Mouse (Mus musculus) granulocyte monocyte progenitor cell, adult 5-6 weeks (primary cell): ENCODE measurements at regions not wholly inside any gene's neighbourhood (a gene's known extent, or its start where the extent isn't known, plus 50 kb on each side); places are given as distances from the start of the nearest gene placed in this dataset.

ENCODE experiments used
- ATAC-seq: replicated peaks from 2 replicates; pipeline ENCODE4 v1.8.0; 2016; ENCODE audit warnings: mild to moderate bottlenecking, moderate TSS enrichment, inconsistent platforms; ENCODE audit not compliant: poor library complexity, severe bottlenecking

DNA sequence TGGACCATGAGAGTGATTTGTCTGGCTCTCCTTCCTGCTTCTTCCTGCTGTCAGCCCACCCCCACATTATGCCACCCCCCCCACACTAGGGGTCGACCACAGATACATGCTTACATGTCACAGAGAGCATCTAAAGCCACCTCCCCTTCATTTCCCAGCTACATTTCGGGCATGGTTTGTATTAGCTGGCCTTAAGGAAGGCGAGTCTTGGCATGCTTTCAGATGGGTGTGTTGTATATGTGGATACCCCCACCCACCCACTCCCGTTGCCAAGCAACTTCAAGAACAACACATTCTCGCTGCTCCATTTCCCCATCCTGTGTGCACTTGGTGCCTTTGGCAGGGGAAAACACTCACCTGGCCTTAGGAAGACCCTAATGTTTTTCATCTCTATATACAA is 612.8 kb upstream of the Clint1 start:
- ATAC-seq: no peak

DNA sequence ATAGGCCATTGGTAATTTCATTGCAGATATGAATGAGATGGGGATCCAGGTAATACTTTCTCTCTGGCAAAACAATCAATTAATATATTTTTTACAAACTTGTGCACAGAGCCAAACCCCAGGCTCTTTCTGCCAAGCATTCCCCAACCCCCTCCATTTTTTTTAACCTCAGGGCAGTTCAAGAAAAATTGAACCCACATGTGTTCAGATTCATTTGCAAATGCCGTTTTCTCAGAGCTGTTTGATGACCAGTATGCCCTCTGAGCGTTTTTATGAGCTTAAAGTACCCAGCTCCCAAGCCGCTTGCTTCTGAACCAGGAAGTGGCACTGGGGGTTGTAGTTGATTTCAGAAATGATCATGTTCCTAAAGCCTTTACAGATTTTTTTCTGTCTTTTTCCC is 611.4 kb upstream of the Clint1 start:
- ATAC-seq: no peak

DNA sequence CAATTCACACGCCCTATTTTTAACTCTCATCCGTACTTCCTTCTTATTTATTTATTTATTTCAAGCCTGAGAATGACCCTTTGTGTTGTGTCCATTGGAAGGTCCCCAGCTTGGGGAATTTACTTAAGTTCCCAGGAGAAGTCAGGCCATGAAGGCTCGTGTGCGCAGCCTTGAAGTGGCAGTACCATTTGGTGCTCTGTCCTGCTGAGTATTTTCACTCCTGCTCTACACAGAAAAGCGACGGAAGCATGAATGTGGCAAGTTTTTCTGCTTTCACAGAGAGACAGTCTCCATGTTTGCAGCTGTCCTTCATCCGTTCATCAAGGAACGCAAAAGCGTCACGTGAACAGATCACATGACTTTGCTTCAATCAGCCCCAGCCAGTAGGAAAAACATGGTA is 610.2 kb upstream of the Clint1 start:
- no peak for ATAC-seq

GRCm38 (mm10) chr11:45244796-45245195 is 607.1 kb upstream of the Clint1 start:
- ATAC-seq: no peak

DNA sequence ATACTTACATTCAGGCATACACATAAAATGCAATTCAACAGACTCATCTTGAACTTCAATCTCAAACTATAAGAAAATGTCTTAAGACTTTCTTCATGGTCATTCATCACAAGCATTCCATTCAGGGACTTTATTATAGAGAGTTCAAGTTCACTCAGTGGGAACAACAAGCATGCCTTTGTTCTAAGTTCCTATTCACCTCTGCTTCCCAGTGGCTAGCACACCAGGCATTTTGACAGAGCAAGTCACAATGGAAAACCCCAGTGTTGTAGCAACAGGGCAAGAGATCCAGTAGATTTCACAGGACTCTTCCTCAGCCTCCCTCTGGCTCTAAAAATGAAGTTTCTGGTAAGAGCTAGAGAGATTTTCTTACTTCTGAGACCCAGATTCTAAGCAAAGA is 595.8 kb upstream of the Clint1 start:
- ATAC-seq: no peak

DNA sequence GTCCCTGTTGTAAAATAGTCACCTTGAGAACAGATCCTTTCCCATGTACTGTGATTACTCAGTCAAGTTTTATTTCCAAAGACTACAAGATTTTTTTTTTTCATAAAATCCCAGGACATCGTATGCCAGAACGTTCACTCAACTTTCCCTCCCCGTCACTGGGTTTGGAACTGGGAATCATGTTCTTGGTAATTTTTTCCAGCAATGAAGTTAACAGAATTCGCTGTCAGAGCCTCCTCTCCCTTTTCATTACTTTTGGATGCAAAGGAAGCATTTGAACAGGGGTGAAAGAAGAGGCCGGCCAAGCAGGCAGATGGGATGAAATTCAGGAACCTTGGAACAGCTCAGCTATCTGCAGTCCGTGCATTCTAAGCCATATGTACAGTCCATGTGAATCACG is 589.7 kb upstream of the Clint1 start:
- ATAC-seq: no peak

GRCm38 (mm10) chr11:45264001-45264400 is 587.9 kb upstream of the Clint1 start:
- ATAC-seq: no peak

DNA sequence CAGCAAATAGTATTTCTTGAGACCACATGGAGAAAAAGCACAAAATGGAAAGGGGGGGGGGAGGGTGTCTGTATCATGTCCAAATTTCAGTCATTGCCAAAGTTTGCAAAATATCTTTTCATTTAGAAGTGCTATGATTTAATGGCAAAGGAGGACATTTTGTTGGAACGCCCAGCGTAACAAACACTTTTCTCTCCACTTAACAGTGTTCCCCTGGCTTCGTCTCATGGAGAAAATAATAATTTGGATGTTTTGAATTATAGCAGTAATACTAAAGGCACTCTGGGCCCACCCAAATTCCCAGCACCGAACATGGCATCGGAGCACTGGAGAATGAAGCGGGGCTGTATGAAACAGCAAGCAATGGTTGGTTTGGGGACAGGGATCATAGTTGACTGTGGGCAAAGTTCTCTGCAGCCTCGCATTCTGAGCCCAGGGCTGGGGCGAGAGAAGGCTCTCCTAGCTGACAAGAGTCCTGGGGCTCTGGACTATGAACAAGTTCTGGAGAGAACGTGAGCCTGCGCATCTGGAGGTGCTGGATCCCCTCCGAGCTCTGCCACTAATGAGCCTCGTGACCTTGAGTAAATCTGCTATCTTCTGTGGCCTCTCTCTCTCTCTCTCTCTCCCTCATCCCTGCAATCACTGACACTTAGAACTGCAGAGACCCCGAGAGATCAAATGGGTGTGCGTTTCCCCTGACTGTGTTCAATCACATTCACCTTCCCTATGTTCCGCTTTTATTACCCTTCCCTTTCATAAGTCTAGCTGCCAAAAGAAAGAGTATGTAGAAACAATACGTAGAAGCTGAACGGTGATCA is 586.5 kb upstream of the Clint1 start:
- ATAC-seq: no peak

GRCm38 (mm10) chr11:45265989-45266302 is 585.9 kb upstream of the Clint1 start:
- no peak for ATAC-seq

- ATAC-seq: no peak
Measured at GRCm38 (mm10) chr11:45269215-45269614, 582.6 kb upstream of the Clint1 start.

DNA sequence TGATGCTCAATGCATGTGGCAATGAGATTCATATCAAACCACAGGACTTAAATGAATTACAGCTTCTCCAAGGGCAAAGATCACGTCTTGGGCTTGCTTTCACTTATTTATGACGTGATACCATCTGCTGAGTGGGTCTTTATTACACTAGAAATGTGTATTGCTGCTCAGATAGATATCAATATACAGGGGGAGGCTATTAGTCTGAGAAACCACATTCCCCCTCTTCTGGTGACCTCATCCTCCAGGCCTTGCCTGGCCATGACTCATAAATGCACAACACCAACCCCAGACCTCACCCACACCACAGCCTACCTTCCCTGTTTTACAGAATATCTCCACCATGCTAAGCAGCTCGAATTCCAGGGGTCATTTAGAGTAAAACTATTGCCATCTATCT is 580.6 kb upstream of the Clint1 start:
- ATAC-seq: no peak

GRCm38 (mm10) chr11:45274446-45275119 is 577.3 kb upstream of the Clint1 start:
- ATAC-seq: no peak

DNA sequence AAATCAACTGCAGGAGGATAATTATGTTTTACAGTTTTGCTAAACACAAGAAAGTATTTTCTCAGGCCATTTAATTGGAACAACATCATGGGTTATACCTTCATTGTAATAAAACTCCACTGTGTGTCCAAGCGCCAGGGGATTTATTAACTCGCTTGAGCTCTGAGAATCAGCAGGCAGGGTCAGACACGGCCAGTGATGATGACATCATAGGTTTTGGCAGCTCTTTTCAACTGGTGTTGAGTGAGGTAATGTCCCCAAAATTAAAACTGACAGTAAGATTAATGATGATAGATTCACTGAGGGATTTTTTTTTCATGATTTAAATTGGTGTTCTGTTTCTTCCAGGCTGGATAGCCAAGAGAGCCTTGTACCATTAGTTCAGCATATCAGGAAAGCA is 576.7 kb upstream of the Clint1 start:
- no peak for ATAC-seq

GRCm38 (mm10) chr11:45296772-45297171 is 555.1 kb upstream of the Clint1 start:
- no peak for ATAC-seq

DNA sequence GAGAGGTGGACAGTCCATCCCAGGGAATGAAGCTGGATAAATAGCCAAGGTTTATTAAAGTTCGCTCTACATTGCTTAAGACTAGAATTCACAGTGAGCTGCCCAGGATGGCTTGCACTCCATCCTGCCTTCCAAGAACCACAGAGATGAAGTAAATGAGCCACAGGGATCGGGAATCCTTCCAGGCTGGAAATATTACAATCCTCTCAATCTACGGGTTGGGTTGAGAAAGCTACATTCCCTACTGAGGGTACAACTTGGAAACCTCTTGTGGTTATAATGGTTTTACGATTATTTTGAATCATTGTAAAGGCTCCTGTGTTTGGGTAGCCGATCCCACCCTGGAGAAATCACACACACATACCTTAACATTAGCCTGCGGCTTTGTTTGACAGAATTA is 539.9 kb upstream of the Clint1 start:
- ATAC-seq: no peak

DNA sequence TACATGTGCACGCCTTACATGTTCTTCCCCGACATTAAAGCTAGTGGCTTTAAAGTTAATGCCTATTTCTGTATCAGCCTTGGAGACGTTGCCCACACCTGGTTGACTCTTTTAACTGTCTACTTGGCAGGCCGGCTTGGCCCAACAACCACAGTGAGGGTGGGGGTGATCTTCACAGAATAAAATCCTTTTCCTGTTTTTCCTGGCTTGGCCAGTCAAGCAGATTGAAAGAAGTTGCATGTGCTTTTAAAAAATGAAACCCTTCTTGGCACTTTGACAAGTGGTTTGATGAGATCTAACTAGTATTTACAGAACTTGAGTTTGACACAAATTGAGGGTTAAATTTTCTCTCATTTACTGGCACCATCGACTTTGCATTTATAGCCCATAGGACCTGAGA is 528.1 kb upstream of the Clint1 start:
- no peak for ATAC-seq

DNA sequence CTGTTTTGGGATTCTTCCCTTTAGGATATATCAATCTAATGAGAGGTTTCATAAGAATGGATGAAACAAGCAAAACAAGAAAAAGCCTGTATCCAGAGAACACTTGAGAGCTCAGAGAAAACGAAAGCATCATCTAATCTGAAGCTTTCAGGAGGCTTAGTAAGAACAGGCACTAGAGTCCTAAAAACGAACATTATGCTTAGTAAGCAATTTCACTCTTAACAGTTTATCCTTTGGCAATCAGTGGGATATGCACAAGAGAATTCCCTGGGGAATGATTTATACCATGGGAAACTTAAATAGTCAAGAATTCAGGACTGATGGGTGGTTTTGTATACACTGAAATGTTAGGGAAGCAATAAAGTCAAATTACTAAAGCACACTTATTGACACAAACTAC is 521.5 kb upstream of the Clint1 start:
- ATAC-seq: no peak

DNA sequence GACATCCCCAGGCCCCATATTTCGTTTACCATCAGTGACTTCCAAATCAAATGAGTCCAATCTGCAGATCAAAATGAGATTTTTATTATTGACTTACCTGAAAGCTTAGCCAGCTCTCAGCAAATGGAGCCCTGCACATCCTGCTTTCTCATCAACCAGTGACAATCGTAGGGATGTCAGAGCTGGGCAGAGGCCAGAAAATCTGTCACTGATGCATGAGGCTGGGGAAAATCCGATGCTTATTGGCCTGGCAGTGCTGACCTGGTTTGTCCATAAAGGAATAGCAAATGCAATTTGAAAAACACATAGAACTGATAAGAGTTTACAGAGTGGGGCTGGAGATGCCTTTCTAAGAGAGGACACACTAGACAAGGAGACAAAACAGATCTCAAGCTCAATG is 518.1 kb upstream of the Clint1 start:
- no peak for ATAC-seq

- no peak for ATAC-seq
Measured at GRCm38 (mm10) chr11:45349331-45349730, 502.5 kb upstream of the Clint1 start.

- no peak for ATAC-seq
Measured at GRCm38 (mm10) chr11:45365343-45365742, 486.5 kb upstream of the Clint1 start.

- no peak for ATAC-seq
Measured at GRCm38 (mm10) chr11:45389243-45390146, 462.4 kb upstream of the Clint1 start.
